Mouse (Mus musculus) testis, postnatal 10 days (tissue): Measurements from ENCODE around the gene Rabepk.
"Not testable (repeated sequence)": the region's sequence is repeated elsewhere in the genome, so short reads cannot be mapped to it uniquely, and the experiment has no call there.

Experiments
- DNase-seq: peaks from one replicate; pipeline ENCODE4 v3.0.0; 2021; ENCODE audit warnings: low spot score

Gene Rabepk

DNA sequence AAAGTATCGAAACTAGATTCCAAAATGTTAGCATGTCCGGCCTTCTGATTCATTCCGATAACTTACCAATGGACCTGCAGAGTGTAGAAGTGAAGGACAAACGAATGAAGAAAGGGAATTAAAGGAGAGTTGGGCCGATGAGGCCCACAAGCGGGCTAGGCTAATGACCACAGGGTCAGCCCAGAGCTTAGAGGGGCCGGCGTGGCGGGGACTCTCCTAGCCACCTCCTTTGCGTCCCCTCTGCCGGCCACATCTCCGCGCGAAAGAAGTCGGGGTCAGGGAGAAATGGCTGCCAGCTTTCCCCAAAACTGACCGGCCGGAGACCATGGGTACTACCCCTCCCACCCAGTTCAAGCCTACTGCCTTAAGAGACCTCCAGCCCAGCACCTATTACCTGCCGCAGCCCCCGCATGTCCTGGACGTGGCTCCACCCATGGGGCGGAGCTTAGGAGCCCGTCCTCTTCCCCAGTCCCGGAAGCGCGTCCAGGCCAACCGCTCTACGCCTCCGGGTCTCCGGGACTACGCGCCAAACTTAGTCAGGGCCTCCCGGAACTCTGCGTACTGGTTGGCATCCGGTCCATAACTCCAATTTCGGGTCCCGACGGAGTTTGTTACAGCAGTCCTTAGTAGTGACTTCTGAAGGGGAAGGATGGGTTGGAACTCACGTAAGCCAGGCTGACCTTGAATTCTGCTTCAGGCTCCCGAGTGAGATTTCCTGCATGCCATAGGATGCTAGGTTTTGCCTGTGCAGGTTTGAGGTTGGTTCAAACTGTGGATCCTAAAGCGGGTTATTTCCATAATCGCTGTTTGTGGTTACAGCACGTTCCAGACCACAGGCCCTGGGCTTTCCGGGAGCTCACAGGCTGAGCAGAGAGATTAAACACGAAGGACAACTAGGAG, at the start of gene Rabepk:
Rabepk (minus strand) TSS at position 556 of the 900 bp plus-strand sequence.
- peak; percentile 92 for DNase-seq

GRCm38 (mm10) chr2:34847702-34848101, 48.0 kb upstream of the Rabepk start:
- DNase-seq, result no peak

DNA sequence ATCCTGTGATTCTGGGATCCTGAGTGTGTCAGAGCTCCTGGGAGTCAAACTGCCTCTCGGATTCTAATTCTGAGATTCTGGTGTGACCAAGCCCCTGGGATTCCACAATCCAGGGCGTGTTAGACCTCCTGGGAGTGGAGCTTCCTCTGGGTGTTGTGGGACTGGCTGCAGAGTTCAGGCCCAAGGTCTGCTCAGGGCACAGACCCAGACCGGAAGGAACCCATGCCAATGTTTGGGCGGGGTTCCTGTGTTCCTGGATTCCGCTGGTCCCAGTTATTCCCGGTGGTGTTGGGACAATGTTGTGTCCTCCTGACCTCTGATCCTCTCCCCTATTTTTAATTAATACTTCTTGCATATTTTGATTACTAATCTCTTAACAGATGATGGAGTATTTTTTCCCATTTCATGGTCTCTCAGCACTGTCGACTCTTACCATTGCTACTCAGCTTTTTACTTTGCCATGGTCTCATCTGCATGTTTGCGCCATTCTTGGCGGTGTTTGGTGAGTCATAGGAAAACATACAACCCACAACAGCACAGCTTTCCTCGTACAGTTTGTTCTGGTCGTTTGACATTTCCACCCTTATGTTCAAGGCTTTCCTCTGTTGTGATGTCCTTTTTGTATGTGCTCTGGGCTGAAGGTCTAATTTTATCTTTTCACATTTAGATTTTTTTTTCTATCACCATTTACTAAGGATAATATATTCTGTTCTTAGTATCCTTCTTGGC, 43.7 kb upstream of the Rabepk start:
- peak; percentile 45 for DNase-seq

DNA sequence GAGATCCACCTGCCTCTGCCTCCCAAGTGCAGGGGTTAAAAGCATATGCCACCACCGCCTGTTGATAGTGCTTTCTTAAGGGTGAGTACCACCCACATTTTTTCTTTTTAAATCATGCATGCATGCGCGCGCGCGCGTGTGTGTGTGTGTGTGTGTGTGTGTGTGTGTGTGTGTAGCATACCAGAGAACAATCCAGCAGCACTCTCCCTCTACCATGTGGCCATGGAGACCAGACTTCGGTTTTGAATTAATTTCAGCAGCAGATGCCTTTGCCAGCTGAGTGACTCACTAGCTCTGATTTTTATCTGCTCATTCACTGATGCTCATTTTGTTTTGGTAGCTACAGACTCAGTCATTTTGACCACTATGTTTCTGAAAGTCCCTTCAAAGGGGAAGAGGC, 42.0 kb upstream of the Rabepk start:
- DNase-seq, result no peak

- DNase-seq, result not testable (repeated sequence)
These were observed 40.4 kb upstream of the Rabepk start for GRCm38 (mm10) chr2:34840143-34840542.

- DNase-seq, result no peak
These were observed 36.0 kb upstream of the Rabepk start for GRCm38 (mm10) chr2:34835669-34836068.

DNA sequence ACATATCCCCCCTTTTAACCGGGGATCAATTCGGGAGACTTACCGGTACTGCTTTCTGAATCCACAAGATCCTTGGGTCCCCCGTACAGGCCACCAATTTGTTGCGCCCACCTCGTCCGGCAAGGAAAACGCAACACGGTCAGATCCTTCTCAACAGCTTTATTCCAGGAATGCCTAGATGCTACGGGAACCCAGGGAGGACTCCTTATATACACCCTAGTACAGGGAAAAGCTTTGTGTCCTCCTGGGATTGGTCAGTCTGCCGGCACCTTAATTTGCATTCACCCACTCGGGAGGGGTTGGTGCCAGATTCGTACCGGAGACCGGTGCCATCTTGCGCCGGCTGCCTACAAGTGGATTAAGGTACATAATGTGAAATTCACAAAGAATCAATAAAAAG, 33.9 kb upstream of the Rabepk start:
- DNase-seq, result no peak

DNA sequence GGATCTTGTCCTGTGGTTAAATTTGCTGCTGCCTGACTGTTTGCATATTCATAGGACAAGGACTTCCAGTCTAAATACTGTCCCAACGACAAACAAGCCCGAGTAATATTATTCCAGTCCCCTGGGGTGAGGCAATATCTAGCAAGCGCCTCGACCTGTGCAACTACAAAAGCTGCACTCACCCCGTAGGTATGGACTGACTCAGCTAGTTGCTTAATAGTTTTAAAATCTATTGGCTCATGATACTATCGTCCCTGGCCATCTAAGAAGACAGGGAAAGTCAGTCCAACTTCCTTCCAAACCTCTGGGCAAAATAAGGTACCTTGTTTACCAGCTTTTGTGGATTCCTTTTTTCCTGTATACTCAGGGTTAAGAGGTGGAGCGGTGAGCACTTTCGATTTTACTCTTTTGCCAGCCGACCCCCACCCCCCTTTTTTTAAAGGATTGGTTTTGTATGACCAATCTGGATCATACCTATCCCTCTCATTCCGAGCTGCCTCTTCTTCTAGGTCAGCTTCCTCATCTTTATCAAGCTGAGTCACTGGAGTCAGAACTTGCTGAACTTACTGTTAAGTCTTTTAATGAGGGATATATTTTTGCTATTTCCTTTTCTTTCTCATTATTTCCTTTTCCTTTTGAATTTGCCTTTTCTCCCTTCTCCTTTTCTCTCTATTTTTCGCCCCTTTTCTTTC, 33.2 kb upstream of the Rabepk start, which contains the start of gene Gm34653:
Gm34653 (plus strand) TSS at position 242 of the 692 bp plus-strand sequence.
- not testable (repeated sequence) for DNase-seq

DNA sequence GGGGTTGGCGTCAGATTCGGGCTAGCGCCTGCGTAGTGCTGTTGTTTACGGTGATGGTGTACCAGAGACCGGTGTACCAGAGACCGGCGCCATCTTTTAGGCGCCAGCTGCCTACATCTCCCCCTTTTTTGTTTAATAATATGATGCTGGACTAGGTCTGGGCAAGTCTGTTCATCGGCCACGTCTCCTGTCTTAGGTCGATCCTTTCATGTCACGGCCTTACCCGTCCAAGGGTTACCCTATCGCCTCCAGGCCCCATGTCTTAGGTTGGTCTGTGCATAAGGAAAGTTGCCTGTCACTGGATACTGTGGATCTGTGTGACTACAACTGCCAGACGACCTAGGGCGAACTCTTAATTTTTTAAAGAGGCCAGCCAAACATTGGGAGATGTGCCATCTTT, 30.4 kb upstream of the Rabepk start:
- not testable (repeated sequence) for DNase-seq

DNA sequence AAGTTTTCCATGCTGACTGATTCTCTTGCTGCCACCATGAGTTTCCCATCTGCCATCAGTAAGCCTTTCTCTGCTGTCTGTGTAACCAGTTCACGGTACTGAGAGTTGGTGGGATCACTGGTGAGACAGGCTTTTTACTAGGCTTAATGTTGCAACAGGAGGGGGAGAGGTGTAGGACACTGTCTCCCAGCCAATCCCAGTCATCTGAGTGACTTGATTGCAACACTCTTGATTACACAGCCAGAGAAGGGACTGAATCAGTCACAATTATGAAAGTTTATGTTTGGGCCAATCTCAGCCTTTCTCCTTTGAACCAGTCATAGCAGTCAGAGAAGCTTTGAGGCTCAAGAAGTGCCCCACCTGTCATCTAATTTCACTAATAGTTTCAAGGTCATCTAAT, 28.3 kb upstream of the Rabepk start:
- no peak for DNase-seq

- DNase-seq, result no peak
These were observed 27.9 kb upstream of the Rabepk start for GRCm38 (mm10) chr2:34827591-34827990.

DNA sequence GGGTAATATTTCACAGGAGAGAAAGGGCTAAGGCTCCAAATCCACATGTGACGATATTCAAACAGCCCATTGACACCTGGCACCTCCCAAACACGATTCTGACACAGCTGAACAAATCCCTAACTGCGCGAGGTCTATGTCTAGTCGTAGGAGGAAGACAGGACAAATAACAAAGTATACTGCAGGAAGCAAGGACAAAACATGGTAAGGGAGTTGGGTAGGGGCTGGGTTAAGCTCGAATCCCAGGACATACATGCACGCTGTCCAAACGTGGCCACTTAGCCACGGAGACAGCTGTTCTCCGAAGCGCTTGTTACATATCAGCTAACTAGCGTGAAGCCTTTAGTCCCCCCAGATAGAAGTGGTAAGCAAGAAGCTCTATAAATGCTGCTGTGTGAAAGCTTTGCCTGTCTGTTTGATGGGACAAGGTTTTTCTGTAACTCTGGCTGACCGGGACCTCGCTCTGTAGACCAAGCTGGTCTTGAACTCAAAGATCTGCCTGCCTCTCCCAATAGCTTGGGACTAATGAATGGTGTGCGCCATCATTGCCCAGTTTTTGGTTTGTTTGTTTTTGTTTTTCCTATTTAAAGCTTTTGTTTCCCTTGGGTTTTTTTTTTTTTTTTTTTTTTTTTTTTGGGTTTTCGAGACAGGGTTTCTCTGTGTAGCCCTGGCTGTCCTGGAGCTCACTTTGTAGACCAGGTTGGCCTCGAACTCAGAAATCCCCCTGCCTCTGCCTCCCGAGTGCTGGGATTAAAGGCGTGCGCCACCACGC, 26.9 kb upstream of the Rabepk start:
- no peak for DNase-seq

GRCm38 (mm10) chr2:34825827-34826459, 26.2 kb upstream of the Rabepk start, which contains the start of gene Fbxw2:
Fbxw2 (minus strand) TSS chr2:34826311.
- peak; percentile 94 for DNase-seq

- DNase-seq, result no peak
These were observed 18.8 kb upstream of the Rabepk start for GRCm38 (mm10) chr2:34818492-34818891.

GRCm38 (mm10) chr2:34815893-34816292, 16.2 kb upstream of the Rabepk start:
- not testable (repeated sequence) for DNase-seq

- no peak for DNase-seq
These were observed 13.0 kb upstream of the Rabepk start for GRCm38 (mm10) chr2:34812706-34813105.

DNA sequence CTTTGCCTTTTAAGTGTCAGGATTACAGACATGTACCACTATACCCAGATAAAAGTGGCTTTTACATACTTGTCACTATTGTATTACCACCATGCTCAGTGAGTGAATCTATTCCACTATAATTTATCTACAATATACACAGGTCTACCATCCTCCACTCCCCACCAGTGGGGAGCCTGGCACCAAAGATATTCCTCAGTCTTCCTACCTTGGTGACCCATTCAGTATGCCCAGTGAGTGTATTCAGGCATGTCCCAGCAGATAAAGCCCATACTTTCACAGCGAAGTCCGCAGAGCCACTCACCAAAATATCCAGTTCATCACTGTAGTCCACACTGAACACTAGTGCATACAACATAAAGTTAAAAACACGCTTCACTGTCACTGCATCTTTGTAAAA, 11.1 kb upstream of the Rabepk start:
- no peak for DNase-seq

DNA sequence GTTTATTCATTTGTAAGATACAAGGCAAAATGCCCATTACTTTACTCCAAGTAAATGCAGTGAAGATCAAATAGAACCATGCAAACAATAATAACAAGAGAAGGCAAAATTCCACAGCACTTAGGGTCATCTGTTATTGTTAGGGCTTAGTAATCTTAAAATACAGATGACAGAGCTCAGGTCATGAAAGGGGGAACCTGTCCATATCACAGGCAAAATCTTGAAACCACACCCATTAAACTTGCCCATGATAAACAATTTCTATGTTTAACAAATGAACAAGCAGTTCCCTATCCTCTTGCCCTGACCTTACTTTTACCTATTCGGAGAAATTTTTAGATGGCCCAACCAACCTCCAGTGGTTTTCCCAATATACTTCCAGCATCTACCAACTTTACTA, 9.9 kb upstream of the Rabepk start:
- DNase-seq, result no peak

DNA sequence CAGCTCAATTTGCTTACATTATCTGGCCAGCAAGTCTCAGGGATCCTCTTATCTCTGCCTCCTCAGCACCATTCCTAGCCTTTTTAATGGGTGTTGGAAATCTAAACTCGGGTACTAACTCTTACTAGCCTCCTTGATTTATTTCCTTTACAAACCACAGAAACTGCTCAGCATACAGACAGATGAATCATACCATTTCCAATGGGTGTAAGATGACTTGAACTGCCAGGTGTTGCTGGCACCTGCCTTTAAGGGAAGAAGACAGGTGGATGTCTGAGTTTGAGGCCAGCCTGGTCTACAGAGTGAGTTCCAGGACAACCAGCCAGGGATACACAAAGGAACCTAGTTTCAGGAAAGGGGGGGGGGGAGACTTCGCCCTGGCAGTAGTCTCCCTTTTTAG, 8.3 kb upstream of the Rabepk start:
- DNase-seq, result no peak

- DNase-seq, result no peak
These were observed 5.7 kb upstream of the Rabepk start for GRCm38 (mm10) chr2:34805364-34805950.

- DNase-seq, result no peak
These were observed 5.1 kb upstream of the Rabepk start for GRCm38 (mm10) chr2:34804815-34805214.
